Mouse (Mus musculus) hindlimb bud, embryonic 11.5 days (tissue): ENCODE data around the gene Echdc2.

Source experiments
- DNase-seq: peaks from one replicate; pipeline ENCODE4 v3.0.0-alpha.2; 2012; ENCODE audit warnings: low read depth, low spot score; ENCODE audit errors: extremely low spot score

The Echdc2 gene

DNA sequence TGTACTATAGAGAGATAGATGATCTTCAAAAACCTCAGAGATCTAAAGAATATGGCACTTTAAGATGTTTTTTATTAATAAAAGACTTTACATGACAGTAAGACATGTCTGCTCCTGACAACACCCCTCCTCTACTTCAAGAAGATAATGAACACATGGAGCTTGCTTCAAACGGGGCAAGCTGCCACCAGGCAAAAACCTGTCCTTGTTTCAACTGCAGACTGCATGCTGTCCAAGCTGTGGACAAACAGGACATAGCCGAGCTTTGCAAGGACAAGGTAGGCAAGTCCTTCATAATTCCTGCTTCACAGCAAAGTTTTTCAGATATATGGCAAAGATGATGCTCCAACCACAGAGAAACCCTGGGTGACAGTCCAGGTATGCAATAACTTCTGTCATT is 34.0 kb downstream of the Echdc2 start:
- DNase-seq: no peak

DNA sequence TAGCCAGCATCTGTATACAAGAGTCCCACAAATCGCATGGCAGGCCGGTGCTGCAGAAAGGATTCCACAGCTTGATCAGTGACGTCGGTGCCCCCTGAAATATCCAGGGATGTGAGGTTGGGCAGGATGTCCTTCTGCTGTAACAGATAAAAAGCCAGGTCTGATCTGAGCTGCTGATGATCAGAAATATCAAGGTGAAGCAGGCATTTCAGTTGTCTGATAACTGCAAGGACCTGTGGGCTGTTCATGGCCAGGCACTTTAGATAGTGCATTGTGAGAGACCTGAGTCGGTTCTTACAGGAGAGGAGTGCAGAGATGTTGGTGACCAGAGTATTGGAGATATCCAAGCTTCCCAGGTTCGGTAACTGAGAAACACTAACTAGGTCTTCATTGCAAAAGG is 39.4 kb downstream of the Echdc2 start:
- DNase-seq: no peak

DNA sequence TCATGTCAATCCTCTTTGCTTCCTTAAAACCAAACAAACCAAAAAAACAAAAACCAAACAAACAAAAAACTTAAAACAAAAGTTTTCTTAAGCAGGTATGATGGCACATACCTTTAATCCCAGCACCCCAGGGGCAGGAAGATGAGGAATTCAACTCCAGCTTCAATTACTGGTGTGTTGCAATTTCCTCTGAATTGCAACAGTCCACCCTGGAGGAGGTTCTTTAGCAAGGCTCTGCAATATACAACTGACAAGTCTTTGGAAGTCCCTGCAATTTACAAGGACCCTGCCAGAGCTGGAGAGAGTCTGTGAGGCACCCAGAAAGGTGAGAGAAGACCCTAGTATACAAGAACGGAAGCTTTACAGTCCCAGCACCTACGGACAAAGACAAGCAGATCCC is 47.8 kb downstream of the Echdc2 start:
- no peak for DNase-seq

DNA sequence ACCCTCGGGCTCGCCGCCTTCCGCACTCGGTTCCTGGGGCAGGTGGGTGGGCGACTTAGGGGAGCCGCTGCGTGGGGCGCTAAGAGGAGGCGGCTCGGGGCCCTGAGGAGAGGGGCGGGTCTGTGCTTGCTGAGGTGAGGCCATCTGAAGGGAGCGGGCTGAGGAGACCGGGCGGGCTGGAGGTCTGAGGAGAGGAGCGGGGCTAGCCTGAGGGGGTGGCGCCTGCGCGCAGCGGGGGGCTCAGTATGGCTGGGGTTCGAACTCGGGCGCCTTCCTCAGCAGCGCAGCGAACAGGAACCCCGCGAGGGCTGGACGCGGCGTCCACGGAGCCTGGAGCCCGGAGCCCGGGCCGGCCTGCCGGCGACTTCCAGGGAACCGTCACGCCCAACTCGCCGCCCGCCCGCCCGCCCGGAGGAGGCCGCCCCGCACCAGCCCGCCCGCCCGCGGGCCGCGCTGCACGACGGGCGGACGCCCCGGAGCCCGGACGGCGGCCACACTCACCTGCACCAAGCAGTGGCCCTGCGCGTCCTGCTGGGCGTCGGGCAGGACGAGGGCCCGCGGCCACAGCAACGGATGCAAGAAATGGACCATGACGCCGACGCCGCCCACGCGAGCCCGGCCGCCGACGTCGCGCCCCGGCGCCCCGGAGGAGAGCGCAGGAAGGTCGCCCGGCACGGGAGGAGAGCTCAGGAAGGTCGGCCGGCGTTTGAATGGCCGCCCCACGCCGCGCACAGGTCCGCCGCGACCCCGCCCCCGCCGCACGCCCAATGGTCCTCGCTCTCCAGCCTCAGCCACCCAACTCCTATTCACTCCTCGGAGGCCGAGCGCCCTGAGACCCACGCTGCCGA is 52.3 kb downstream of the Echdc2 start, which contains the start of gene Zyg11a:
Gene Zyg11a (minus strand): TSS at position 717 of the 848 bp plus-strand sequence.
- DNase-seq: no peak

DNA sequence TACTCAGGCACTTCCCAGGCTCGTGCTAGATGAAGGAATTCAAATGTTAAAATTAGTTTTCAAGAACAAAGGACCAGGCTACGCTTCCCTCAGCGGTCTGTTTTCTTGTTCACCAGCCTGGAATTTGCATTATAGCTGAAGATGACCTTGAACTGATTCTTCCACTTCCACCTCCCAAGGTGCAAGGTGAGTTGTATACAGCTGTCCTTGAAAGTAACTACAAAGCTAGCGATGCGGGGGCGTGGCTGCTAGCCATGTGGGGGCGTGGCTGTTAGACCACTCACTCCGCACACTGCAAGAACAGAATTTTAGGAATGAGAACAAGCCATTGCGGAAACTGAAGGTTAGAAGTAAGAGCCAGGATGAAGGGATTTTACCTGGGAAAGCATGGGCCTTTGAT is 53.8 kb downstream of the Echdc2 start:
- DNase-seq: no peak

DNA sequence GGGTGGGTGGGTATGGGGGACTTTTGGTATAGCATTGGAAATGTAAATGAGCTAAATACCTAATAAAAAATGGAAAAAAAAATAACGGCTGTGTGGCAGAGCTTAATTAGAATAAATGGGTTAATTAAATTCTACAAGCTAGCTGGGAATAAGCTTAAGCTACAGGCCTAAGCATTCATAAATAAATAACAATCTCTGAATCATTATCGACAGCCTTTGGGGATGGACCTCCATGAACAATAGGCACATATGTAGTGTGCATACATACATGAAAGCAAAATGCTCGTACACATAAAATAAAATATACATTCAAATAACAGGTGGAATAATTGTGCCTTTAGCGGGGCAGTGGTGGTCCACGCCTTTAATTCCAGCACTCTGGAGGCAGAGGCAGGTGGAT is 57.3 kb downstream of the Echdc2 start:
- no peak for DNase-seq

DNA sequence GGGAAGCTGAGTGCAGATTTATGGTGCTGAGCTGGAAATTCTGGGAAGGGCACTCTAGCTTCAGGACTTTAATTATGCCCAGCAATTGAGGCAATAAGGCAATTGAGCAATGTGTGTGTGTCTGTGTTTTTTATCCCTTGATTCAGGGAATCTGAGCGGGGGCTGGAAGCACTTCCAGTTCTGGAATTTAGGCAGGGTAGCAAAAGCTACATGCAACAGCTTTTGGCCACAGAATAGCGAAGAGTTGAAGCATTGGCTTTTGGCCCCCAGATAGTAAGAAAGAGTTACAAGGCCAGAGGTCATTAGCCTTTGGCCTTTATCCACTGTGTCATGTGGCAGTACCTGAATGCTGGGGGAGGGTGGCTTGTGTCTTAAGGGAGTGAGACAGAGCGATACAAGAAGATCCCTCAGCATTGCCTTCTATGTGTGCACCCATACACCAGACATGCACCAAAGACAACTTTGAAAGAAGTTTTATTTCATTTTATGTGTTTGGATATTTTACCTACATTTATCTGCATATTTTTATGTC is 60.2 kb downstream of the Echdc2 start:
- no peak for DNase-seq
